Mouse (Mus musculus) kidney, adult 9 months (tissue): Measurements from ENCODE around the gene Nsun2.
A peak's percentile ranks its signal among the peaks of the same experiment; 100 is the strongest.

Experiments
- DNase-seq: peaks from one replicate; pipeline ENCODE4 v3.0.0; 2022

Nsun2 gene

GRCm38 (mm10) chr13:69525867-69526266, 7.7 kb upstream of the Nsun2 start:
- peak; percentile 91 for DNase-seq

GRCm38 (mm10) chr13:69528531-69528930, 5.0 kb upstream of the Nsun2 start:
- peak; percentile 70 for DNase-seq

DNA sequence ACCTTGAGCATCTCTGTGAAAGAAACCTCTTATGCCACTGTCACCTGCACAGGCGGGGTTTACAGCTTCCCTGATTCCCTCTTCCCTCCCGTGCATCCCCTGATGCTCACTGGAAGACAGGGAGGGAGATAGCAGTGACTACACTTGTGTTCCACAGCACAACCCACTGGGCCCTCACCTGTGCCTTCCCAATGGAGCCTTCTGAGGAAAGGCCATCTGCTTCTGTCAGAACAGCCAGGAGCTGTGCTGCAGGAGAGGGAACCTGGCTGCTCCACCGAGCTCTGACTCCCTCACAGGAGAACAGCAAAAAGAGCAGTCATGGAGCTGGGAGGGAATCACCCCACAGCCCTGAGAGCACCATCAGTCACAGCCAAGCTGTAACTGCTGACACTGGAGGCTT, 3.4 kb upstream of the Nsun2 start:
- no peak for DNase-seq

DNA sequence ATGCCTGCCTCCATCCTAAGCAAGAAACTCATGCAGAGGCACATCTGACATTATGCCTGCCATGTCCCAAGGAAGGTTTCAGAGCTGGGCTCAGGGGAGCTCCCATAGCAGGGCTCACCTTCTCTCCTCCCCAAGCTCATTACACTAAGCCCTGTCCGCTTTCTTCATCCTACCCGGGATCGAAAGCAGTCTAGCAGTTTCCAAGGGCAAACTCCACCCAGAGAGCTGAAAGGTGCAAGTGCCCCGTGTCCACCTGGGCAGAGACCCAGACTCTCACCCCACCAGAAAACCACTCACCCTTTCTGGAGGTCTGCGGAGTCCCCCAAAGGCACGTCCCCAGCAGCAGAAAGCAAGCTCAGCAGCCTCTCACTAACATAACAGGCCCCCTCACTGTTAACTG, 2.6 kb upstream of the Nsun2 start:
- peak; percentile 35 for DNase-seq

DNA sequence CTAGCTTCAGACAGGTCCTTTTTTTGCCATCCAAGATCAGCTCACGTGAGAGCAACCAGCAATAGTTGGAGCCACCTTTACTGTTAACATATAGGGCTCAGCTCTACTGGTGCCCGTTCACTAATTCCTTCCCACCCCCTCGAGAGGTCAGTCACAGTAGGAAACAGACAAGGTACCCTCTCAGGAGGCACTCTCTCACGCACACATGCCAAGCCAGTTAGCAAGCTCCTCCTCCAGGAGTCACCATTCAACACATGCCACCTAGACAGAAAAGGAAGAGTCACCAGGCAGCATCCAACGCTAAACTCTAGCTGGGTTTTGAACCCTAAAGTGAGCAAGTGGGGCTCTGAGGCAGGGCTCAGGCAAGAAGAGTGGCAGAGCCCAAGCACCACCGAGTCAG, 2.1 kb upstream of the Nsun2 start:
- peak; percentile 33 for DNase-seq

DNA sequence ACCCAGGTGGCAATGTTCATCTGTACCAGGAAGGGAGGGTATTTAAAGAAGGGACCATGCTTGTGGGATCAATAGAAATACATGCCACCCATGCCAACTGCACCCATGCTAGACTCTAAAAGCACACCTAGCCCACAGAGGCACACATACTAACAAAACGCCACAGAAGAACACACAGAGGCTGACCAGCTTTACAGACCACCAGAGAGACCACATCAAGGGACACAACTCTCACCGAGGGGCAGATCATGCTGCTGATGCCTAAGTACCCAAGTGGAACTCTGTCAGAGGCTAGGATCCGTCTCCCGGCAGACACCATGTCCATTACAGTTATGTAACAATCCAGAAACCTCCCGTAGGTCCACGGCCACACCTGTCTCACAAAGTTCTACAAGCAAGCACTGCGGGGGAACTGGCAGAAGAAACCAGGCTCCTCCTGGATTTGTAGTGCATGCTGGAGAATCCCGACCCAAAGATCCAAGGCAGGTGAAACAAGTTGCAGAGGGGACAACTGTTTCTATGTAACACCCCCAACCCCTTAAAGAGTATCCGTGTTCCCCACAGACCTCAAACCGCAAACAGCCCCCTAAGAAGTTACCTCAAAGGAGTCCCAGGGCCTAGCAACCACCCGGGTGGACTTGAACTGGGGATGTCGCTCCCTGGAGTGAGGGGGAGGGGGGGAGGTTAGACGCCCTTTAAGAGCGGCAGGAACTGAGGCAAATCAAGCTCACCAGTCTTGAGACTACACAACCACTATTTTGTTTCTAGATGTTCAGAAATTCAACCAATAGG, 1.2 kb upstream of the Nsun2 start:
- peak; percentile 68 for DNase-seq

GRCm38 (mm10) chr13:69532893-69533404, 597 bp upstream of the Nsun2 start:
- DNase-seq = no peak

GRCm38 (mm10) chr13:69534334-69534653, 748 bp downstream of the Nsun2 start, which contains the start of gene Tent4a:
Gene Tent4a (minus strand): TSS chr13:69534617.
- DNase-seq = no peak

- peak; percentile 98 for DNase-seq
Measured at GRCm38 (mm10) chr13:69534654-69535551, 1.4 kb downstream of the Nsun2 start.

GRCm38 (mm10) chr13:69536021-69536420, 2.5 kb downstream of the Nsun2 start:
- DNase-seq = no peak

DNA sequence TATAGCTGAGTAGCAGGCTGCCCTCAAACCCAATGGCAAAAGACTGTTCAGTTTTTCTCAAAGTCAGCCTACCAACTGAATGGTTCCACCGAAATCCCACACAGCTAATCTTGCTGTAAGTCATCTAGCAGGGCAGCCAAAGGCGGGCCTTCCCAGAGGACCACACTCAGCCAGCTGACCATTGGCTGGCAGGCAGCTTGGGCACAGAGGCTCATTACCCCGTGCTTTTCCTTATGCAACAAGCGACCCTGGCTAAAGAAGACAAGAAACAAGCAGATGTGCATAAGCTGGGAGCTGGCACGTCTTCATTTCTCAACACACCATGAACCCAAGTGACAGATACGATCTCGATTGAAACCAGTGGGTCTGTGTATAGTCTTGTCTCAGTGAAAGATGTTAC, 3.8 kb downstream of the Nsun2 start:
- DNase-seq = no peak

GRCm38 (mm10) chr13:69538327-69538726, 4.8 kb downstream of the Nsun2 start:
- no peak for DNase-seq

DNA sequence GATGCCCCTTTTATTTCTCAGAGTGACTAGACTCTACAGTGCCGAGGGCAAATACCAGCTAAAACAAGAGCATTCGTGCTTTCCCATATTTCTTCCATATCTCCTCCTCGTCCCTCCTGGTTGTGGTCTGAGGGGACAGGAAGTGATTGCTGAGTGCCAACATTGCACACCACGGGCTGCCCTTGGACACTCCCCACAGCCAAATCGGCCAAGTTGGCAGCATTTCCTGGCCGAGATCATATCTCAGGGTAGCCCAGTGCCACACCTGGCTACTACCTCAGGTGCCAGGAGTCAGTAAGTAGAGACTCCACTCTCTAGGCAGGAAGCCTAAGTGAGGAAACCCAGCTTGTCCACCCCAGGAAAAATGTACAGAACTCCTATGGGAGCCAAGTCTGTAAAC, 7.7 kb downstream of the Nsun2 start:
- DNase-seq = no peak

GRCm38 (mm10) chr13:69541776-69542175, 8.2 kb downstream of the Nsun2 start:
- DNase-seq = no peak

DNA sequence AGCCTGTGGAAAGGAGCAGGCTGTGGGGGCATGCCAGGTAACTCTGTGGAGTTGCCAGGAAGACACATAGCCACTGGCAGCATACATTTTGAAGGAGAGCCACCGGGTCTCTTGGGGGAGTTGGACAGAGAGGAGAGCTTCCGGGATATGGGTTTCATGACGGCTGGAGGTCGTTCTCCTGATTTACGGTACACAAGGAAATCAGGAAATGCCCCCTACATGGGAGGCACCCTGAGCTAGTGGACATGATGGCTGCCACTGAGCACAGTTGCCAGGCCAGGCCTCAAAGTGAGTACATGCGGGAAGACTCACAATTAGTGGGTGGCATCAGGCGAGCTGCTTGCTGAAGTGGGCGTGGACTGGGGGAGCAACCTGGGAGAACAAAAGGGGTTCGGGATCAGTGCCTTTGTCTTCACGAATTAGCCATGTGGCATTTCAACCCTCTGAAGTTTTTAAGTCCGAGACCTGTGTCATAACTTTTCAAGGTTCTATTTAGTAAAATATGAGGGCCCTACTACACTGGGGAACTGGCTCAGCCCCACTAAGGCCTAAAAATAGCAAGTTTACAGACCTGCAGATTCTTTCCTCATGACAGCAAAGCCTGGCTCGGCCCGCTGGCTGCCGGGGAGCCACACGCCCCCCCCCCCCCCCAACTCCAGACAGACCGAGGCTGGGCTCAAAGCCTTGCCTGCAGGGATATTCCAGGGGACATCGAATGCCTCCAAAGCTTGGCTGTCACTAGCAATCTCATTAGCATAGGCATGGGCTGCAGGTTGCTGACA, 9.2 kb downstream of the Nsun2 start:
- no peak for DNase-seq

GRCm38 (mm10) chr13:69543595-69543994, 10.0 kb downstream of the Nsun2 start:
- no peak for DNase-seq

- peak; percentile 64 for DNase-seq
Measured at GRCm38 (mm10) chr13:69545019-69545418, 11.5 kb downstream of the Nsun2 start.

- no peak for DNase-seq
Measured at GRCm38 (mm10) chr13:69547488-69548180, 14.1 kb downstream of the Nsun2 start.

- no peak for DNase-seq
Measured at GRCm38 (mm10) chr13:69549980-69550379, 16.4 kb downstream of the Nsun2 start.

DNA sequence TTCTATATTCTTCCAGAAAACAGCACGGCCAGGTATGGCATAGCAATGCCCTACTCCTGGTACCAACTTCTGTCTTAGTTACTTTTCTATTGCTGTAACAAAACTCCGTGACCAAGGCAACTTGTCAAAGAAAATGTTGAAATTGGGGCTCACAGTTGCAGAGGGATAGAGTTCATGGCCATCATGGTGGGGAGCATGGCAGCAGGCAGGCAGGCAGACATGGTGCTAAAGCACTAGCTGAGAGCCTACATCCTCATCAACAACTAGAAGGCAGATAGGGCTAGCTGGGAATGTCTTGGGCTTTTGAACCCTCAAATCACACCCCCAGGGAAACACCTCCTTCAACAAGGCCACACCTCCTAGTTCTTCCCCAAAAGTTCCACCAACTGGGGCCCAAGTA, 17.3 kb downstream of the Nsun2 start:
- DNase-seq = no peak

- peak; percentile 68 for DNase-seq
Measured at GRCm38 (mm10) chr13:69553024-69553423, 19.5 kb downstream of the Nsun2 start.

DNA sequence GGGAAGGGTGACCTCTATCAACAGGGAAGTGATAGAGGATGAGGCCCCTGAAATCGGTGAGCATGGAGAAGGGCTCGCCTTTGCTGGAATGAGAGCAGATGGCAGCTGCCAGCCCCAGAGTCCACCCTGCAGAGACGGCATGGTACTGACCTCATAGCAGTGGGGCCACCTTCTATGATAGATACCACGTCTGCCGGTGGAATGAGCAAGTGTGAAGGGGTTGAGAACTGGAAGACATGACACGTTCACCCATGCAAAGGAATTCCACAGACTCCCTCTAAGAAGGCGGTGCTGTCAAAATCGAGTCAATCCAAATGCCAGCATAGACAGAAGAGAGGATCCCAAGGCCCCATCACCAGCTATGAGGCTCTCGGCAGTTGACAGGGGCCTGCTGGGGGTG, 20.7 kb downstream of the Nsun2 start:
- DNase-seq = no peak
